Mouse (Mus musculus): ENCODE measurements at regions not wholly inside any gene's neighbourhood (a gene's known extent, or its start where the extent isn't known, plus 50 kb on each side); places are given as distances from the start of the nearest gene placed in this dataset.

DNA sequence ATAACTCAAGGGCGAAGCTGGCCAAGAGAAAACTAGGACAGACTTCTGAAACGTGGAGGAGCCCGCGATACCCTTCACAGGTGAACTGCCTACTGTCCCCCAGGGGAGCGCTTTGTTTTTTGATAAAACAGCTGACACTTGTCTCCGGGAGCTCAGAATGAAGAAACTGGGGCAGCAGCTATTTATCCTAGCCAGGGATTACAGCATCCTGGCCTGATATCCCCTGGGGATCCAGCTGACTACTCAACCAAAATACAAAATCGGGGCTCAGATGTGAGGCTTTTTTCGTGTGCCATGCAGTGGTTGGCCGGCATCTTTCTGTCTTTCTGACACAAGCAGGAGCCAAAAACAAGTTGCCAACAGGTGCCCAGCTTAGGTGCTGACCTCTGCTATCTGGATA is 52.0 kb upstream of the A430005L14Rik start:
- DNase-seq (ENCODE audit: low spot score in 2 of 2) = no peak

DNA sequence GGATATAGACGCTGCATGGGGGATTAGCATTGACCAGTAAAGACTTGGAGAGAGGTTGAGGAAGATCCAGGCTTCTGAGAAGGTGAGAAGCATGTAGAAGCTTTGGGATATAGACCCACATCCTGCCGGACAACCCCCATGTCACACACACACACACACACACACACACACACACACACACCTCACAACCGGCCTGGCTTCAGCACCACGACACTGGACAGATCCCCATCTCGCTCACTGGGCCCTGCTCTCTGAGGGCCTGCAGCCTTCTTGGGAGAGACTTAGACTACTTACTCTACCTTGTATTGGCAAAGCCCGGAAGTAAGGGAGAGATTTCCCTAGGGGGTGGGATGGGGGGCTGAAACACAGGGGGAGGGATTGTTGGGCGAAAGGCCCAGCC is 51.5 kb upstream of the A430005L14Rik start:
- DNase-seq (ENCODE audit: low spot score in 2 of 2) = no peak

Measured in left cerebral cortex, adult 18-20 months (tissue).